ENCODE assay signal across 7 mouse cellular contexts in the genomic region with DNA sequence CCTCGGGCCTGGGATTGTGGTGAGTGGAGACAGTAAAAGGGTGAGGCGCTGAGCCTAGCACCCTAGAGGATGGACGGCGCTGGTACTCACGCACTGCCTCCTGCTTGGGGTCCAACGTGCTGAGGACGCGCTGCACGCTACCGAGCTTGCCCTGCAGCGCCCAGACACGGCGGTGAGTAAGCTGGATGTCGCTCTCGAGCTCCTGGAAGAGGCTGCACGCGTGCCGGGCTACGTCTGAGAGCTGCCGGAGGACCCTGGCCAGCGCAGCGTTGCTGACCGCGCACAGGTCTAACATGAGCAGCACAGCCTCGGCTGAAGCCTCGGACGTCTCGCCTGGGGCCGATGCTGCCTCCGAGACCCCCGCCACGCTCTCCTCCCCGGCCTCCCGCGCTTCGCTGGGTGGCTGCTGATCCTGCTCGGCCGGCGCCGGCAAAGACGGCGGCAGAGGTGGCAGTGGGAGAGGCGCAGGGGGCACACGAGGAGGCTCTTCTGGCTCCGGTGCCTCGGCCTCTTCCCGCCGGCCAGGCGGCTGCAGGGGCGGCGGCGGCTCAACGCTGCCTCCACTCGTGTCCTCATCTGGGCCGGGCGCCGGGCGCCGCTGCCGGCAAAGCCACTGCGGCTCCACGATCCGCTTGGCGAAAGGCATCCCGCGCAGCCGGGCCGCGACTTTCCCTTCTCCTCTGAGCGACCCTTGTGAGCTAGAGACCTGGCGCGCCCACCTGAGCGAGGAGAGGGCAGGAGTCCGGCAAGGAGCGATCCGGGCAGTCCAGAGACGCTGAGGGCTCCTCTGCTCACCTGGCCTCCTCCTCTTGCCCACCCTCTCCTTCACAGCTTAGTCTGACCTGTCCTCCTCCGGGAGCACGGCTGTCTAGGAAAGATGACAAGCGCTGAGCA. TPM values are rescaled to one million over a fixed set of nuclear protein-coding genes. Genes with fewer than 3 reads are reported as not detected.
A peak's percentile ranks its signal among the peaks of the same experiment; 100 is the strongest.
DNase-seq lines count a peak whose midpoint lies in the region; ATAC-seq and TF ChIP-seq lines count a peak whose summit lies in the region.

No protein-coding gene starts in this region.

- POLR2A ChIA-PET in Patski (lab: Charles Lee), result no interaction called here

- H3K27ac ChIP-seq in brown adipose tissue, adult 24 weeks (replicated peaks; ENCODE audit: low read depth, low read length), result no peak overlapping the region
- no peak overlapping the region for H3K27ac ChIP-seq in forebrain, embryonic 11.5 days (ENCODE audit: low read depth, low read length)
- H3K27ac ChIP-seq in hindbrain, embryonic 12.5 days, result peak overlapping the region; percentile 60
- peak overlapping the region; percentile 59; the same call in 1 of the 2 replicates for H3K27ac ChIP-seq in limb, embryonic 12.5 days
- H3K27ac ChIP-seq in midbrain, embryonic 14.5 days (replicated peaks; ENCODE audit: low read depth, low read length), result peak overlapping the region; percentile 74
- 0 out of 2 replicates have a peak overlapping the region, but pooled peaks have one; percentile 13 for H3K27ac ChIP-seq in stomach, postnatal 0 days (replicated peaks)

- peak overlapping the region; percentile 61 for H3K4me3 ChIP-seq in brown adipose tissue, adult 24 weeks (ENCODE audit: insufficient read depth, low read depth, low read length)
- H3K4me3 ChIP-seq in forebrain, embryonic 11.5 days (ENCODE audit: low read depth, low read length), result peak overlapping the region; percentile 51
- H3K4me3 ChIP-seq in hindbrain, embryonic 12.5 days, result peak overlapping the region; percentile 58
- H3K4me3 ChIP-seq in limb, embryonic 12.5 days (replicated peaks), result peak overlapping the region; percentile 57
- H3K4me3 ChIP-seq in midbrain, embryonic 14.5 days (replicated peaks; ENCODE audit: low read depth, low read length), result peak overlapping the region; percentile 57
- H3K4me3 ChIP-seq in stomach, postnatal 0 days (ENCODE audit: low read depth, low read length), result peak overlapping the region; percentile 51

- ATAC-seq in Patski, result peak; percentile 58
- ATAC-seq in forebrain, embryonic 11.5 days (replicated peaks; ENCODE audit: low FRiP score), result peak; percentile 66
- peak; percentile 71 for ATAC-seq in hindbrain, embryonic 12.5 days (ENCODE audit: low FRiP score)
- ATAC-seq in limb, embryonic 12.5 days (ENCODE audit: insufficient number of reproducible peaks, insufficient read depth, low FRiP score, low TSS enrichment, low read depth), result peak; percentile 71
- peak; percentile 68 for ATAC-seq in midbrain, embryonic 14.5 days (ENCODE audit: low FRiP score, low TSS enrichment)
- ATAC-seq in stomach, postnatal 0 days (ENCODE audit: low FRiP score, low TSS enrichment), result peak; percentile 24; the same call in 1 of the 2 replicates

- no peaks in the 10 kb centered on the region for H3K9me3 ChIP-seq in forebrain, embryonic 11.5 days (ENCODE audit: control insufficient read depth, low read length)
- no peaks in the 10 kb centered on the region for H3K9me3 ChIP-seq in hindbrain, embryonic 12.5 days (replicated peaks)
- no peaks in the 10 kb centered on the region for H3K9me3 ChIP-seq in limb, embryonic 12.5 days
- no peaks in the 10 kb centered on the region for H3K9me3 ChIP-seq in midbrain, embryonic 14.5 days (ENCODE audit: control insufficient read depth, low read length)
- no peaks in the 10 kb centered on the region for H3K9me3 ChIP-seq in stomach, postnatal 0 days (ENCODE audit: control insufficient read depth, low read length)

- in situ Hi-C loops in Patski (cut with MboI; ENCODE audit: low pct_unique_long_range_greater_than_20kb), result loop anchor here (5.0 to 10.0 kb wide), 3 partner anchors 118 to 294 kb away; no protein-coding TSS in a partner anchor

- H3K9ac ChIP-seq in forebrain, embryonic 11.5 days (ENCODE audit: low read length), result peak overlapping the region; percentile 70
- H3K9ac ChIP-seq in hindbrain, embryonic 12.5 days, result peak overlapping the region; percentile 73
- peak overlapping the region; percentile 71 for H3K9ac ChIP-seq in limb, embryonic 12.5 days (replicated peaks)
- peak overlapping the region; percentile 67 for H3K9ac ChIP-seq in midbrain, embryonic 14.5 days (replicated peaks; ENCODE audit: low read length)
- H3K9ac ChIP-seq in stomach, postnatal 0 days (ENCODE audit: low read length), result peak overlapping the region; percentile 59

- DNase-seq in Patski (ENCODE audit: low read depth, low spot score), result no peak
- DNase-seq in forebrain, embryonic 11.5 days (ENCODE audit: low spot score), result peak; percentile 70
- DNase-seq in midbrain, embryonic 14.5 days, result peak; percentile 72
- DNase-seq in stomach, postnatal 0 days (ENCODE audit: low spot score), result peak; percentile 16

- no peaks in the 10 kb centered on the region; the same call in 1 of the 2 replicates for H3K4me1 ChIP-seq in brown adipose tissue, adult 24 weeks (ENCODE audit: control insufficient read depth, insufficient read depth, insufficient read length, low read length)
- no peaks in the 10 kb centered on the region for H3K4me1 ChIP-seq in forebrain, embryonic 11.5 days (replicated peaks; ENCODE audit: control insufficient read depth, insufficient read depth, low read length)
- H3K4me1 ChIP-seq in hindbrain, embryonic 12.5 days, result peaks cover 7% of the 10 kb centered on the region; the same call in 1 of the 2 replicates
- H3K4me1 ChIP-seq in limb, embryonic 12.5 days (replicated peaks), result peaks cover 13% of the 10 kb centered on the region; the same call in 1 of the 2 replicates
- 0 out of 2 replicates have a peak, but pooled peaks cover 7% of the 10 kb centered on the region for H3K4me1 ChIP-seq in midbrain, embryonic 14.5 days (ENCODE audit: control insufficient read depth, insufficient read depth, low read length)
- no peaks in the 10 kb centered on the region for H3K4me1 ChIP-seq in stomach, postnatal 0 days (replicated peaks; ENCODE audit: control insufficient read depth, insufficient read depth)

- 16% methylated on average over 63 of the region's 80 CpGs for WGBS in forebrain, embryonic 11.5 days
- WGBS in hindbrain, embryonic 12.5 days, result 26% methylated on average over 66 of the region's 80 CpGs
- 20% methylated on average over 63 of the region's 80 CpGs for WGBS in limb, embryonic 12.5 days
- 18% methylated on average over 80 of the region's 80 CpGs for WGBS in midbrain, embryonic 14.5 days
- 21% methylated on average over 56 of the region's 80 CpGs for WGBS in stomach, postnatal 0 days

- TF ChIP-seq EP300 in stomach, postnatal 0 days (optimal IDR thresholded peaks at IDR 0.05), result no peak

- H3K36me3 ChIP-seq in forebrain, embryonic 11.5 days (ENCODE audit: control insufficient read depth, insufficient read depth, low read length), result no peaks in the 10 kb centered on the region
- H3K36me3 ChIP-seq in hindbrain, embryonic 12.5 days, result no peaks in the 10 kb centered on the region
- no peaks in the 10 kb centered on the region for H3K36me3 ChIP-seq in limb, embryonic 12.5 days
- H3K36me3 ChIP-seq in midbrain, embryonic 14.5 days (ENCODE audit: control insufficient read depth, insufficient read depth, low read length), result no peaks in the 10 kb centered on the region
- H3K36me3 ChIP-seq in stomach, postnatal 0 days (ENCODE audit: control insufficient read depth, insufficient read depth, low read length), result no peaks in the 10 kb centered on the region

- TF ChIP-seq CTCF in Patski (IDR thresholded peaks at IDR 0.05), result no peak
- TF ChIP-seq CTCF in stomach, postnatal 0 days (IDR thresholded peaks at IDR 0.05; ENCODE audit: low read depth), result peak; percentile 29; the same call in 1 of the 2 replicates

- CTCF ChIA-PET in Patski (lab: Charles Lee), result no interaction called here

- H3K27me3 ChIP-seq in Patski, result no peaks in the 10 kb centered on the region
- H3K27me3 ChIP-seq in forebrain, embryonic 11.5 days (ENCODE audit: control insufficient read depth, insufficient read depth, low read length), result peaks cover 11% of the 10 kb centered on the region
- H3K27me3 ChIP-seq in hindbrain, embryonic 12.5 days, result peaks cover 56% of the 10 kb centered on the region
- H3K27me3 ChIP-seq in limb, embryonic 12.5 days, result peaks cover 63% of the 10 kb centered on the region
- H3K27me3 ChIP-seq in midbrain, embryonic 14.5 days (ENCODE audit: control insufficient read depth, insufficient read depth, low read length), result 0 out of 2 replicates have a peak, but pooled peaks cover 6% of the 10 kb centered on the region
- H3K27me3 ChIP-seq in stomach, postnatal 0 days (ENCODE audit: control insufficient read depth, insufficient read depth, low read length), result no peaks in the 10 kb centered on the region

- peak overlapping the region; percentile 67 for H3K4me2 ChIP-seq in forebrain, embryonic 11.5 days (ENCODE audit: low read depth, low read length, severe bottlenecking)
- H3K4me2 ChIP-seq in hindbrain, embryonic 12.5 days (replicated peaks), result peak overlapping the region; percentile 61
- H3K4me2 ChIP-seq in limb, embryonic 12.5 days, result peak overlapping the region; percentile 69
- H3K4me2 ChIP-seq in midbrain, embryonic 14.5 days (ENCODE audit: low read length), result peak overlapping the region; percentile 70
- H3K4me2 ChIP-seq in stomach, postnatal 0 days (replicated peaks; ENCODE audit: low read depth), result peak overlapping the region; percentile 65

RNA-seq across cellular contexts. Expression of gene Nhs, which starts 0.5 kb away (rescaled TPM):
- 5.5 TPM for polyA plus RNA-seq in Patski (2021)
- polyA plus RNA-seq in brown adipose tissue, adult 24 weeks (2012; ENCODE audit: insufficient read depth, insufficient read length, missing spikeins), result 0.13 TPM in 1 of 2 replicates, not detected in the other
- polyA plus RNA-seq in forebrain, embryonic 11.5 days (2014; fragmentation: Nextera tagmentation; extraction: Ambion mirVana), result 3.6 and 4.6 TPM in 2 replicates
- 3.6 and 3.8 TPM in 2 replicates for polyA plus RNA-seq in hindbrain, embryonic 12.5 days (2016; fragmentation: Nextera tagmentation; extraction: Ambion mirVana)
- 2.6 and 2.7 TPM in 2 replicates for polyA plus RNA-seq in limb, embryonic 12.5 days (2016; fragmentation: Nextera tagmentation; extraction: Ambion mirVana)
- polyA plus RNA-seq in midbrain, embryonic 14.5 days (2014; fragmentation: Nextera tagmentation; extraction: Ambion mirVana), result 3.7 and 3.8 TPM in 2 replicates
- polyA plus RNA-seq in stomach, postnatal 0 days (2015; fragmentation: Nextera tagmentation; extraction: Ambion mirVana), result 0.52 and 0.57 TPM in 2 replicates

Comparison
In these comparisons a context has a peak if more than half of its experiments do, and no peak if none do; other contexts are left out.
1. H3K27ac ChIP-seq: peak in hindbrain, embryonic 12.5 days (single experiment), limb, embryonic 12.5 days (single experiment), midbrain, embryonic 14.5 days (single experiment) and stomach, postnatal 0 days (single experiment); none in brown adipose tissue, adult 24 weeks (single experiment) and forebrain, embryonic 11.5 days (single experiment).
2. Peak in every context shown above with its lines, with median percentiles within 50 percentile points of each other: ATAC-seq, H3K4me3 ChIP-seq, H3K4me2 ChIP-seq and H3K9ac ChIP-seq.